Mouse (Mus musculus) spleen, postnatal 10 days (tissue): ENCODE measurements around the gene Cdc27.
"Not testable (repeated sequence)": the region's sequence is repeated elsewhere in the genome, so short reads cannot be mapped to it uniquely, and the experiment has no call there.

Experiments used
- DNase-seq, 2 experiments: peaks; one replicate each; pipeline ENCODE4 v3.0.0; 2021 to 2022; ENCODE audit warnings: low spot score in 2 of 2

Cdc27 gene

GRCm38 (mm10) chr11:104571373-104571772, 21.0 kb upstream of the Cdc27 start:
- peak; percentile 23 to 38 for DNase-seq

GRCm38 (mm10) chr11:104570515-104570914, 20.1 kb upstream of the Cdc27 start:
- DNase-seq, result not testable (repeated sequence)

- DNase-seq, result no peak
Observed at GRCm38 (mm10) chr11:104568326-104568725, 17.9 kb upstream of the Cdc27 start.

GRCm38 (mm10) chr11:104567736-104568135, 17.3 kb upstream of the Cdc27 start:
- DNase-seq, result no peak

- no peak for DNase-seq
Observed at GRCm38 (mm10) chr11:104566796-104567195, 16.4 kb upstream of the Cdc27 start.

GRCm38 (mm10) chr11:104566097-104566496, 15.7 kb upstream of the Cdc27 start:
- no peak for DNase-seq

- DNase-seq, result no peak
Observed at GRCm38 (mm10) chr11:104565172-104565571, 14.8 kb upstream of the Cdc27 start.

GRCm38 (mm10) chr11:104563496-104563895, 13.1 kb upstream of the Cdc27 start:
- no peak for DNase-seq

GRCm38 (mm10) chr11:104560971-104561370, 10.6 kb upstream of the Cdc27 start:
- DNase-seq, result no peak

- DNase-seq, result no peak
Observed at GRCm38 (mm10) chr11:104558651-104559403, 8.4 kb upstream of the Cdc27 start.

- DNase-seq, result no peak
Observed at GRCm38 (mm10) chr11:104558065-104558464, 7.6 kb upstream of the Cdc27 start.

- DNase-seq, result peak; percentile 56 to 79
Observed at GRCm38 (mm10) chr11:104549438-104550405, 698 bp downstream of the Cdc27 start.

GRCm38 (mm10) chr11:104547502-104547901, 2.9 kb downstream of the Cdc27 start:
- no peak for DNase-seq

- no peak for DNase-seq
Observed at GRCm38 (mm10) chr11:104544507-104544906, 5.9 kb downstream of the Cdc27 start.

GRCm38 (mm10) chr11:104543337-104543736, 7.1 kb downstream of the Cdc27 start:
- not testable (repeated sequence) for DNase-seq

GRCm38 (mm10) chr11:104539811-104540210, 10.6 kb downstream of the Cdc27 start:
- DNase-seq, result no peak

- no peak for DNase-seq
Observed at GRCm38 (mm10) chr11:104537945-104538555, 12.4 kb downstream of the Cdc27 start.

- no peak for DNase-seq
Observed at GRCm38 (mm10) chr11:104536843-104537242, 13.6 kb downstream of the Cdc27 start.

GRCm38 (mm10) chr11:104525935-104526334, 24.5 kb downstream of the Cdc27 start:
- DNase-seq, result no peak

- no peak for DNase-seq
Observed at GRCm38 (mm10) chr11:104512436-104512835, 38.0 kb downstream of the Cdc27 start.

GRCm38 (mm10) chr11:104510606-104511005, 39.8 kb downstream of the Cdc27 start:
- DNase-seq, result peak in 1 of 2 experiments; percentile 55

GRCm38 (mm10) chr11:104508455-104508854, 42.0 kb downstream of the Cdc27 start:
- DNase-seq, result no peak
